Mouse (Mus musculus): ENCODE data around the gene Emilin3.

GRCm38 (mm10) chr2:160865266-160865665, 46.9 kb downstream of the Emilin3 start:
- TF ChIP-seq CTCF (IDR thresholded peaks at IDR 0.05; ENCODE audit: low read depth) (no peak), EP300 (IDR thresholded peaks at IDR 0.05; ENCODE audit: low read depth) (no peak)
